Mouse (Mus musculus): ENCODE results near the gene Tatdn3. TPM values are rescaled to one million over a fixed set of nuclear protein-coding genes. Genes with fewer than 3 reads are reported as not detected.
A peak's percentile ranks its signal among the peaks of the same experiment; 100 is the strongest.

The Tatdn3 gene
- total RNA-seq, 2 experiments from 2014 or later: 19.1 to 35.6 TPM

GRCm38 (mm10) chr1:191084951-191085559, 22.3 kb upstream of the Tatdn3 start:
- DNase-seq (ENCODE audit: low spot score in 2 of 2): no peak

GRCm38 (mm10) chr1:191083230-191083629, 20.5 kb upstream of the Tatdn3 start:
- intact Hi-C loops (cut with DNase I): loop anchor here (5.0 kb wide), 1 partner anchor 141 kb away; no protein-coding TSS in a partner anchor
- no peak for DNase-seq (ENCODE audit: low spot score in 2 of 2)

More at GRCm38 (mm10) chr1:191084951-191085559, 22.3 kb upstream of the Tatdn3 start:
- intact Hi-C loops (cut with DNase I): loop anchor here (5.0 kb wide), 1 partner anchor 143 kb away; no protein-coding TSS in a partner anchor

GRCm38 (mm10) chr1:191075199-191075883, 12.6 kb upstream of the Tatdn3 start:
- intact Hi-C loops (cut with DNase I): no loop called here
- DNase-seq (ENCODE audit: low spot score in 2 of 2): peak; percentile 32 to 38

GRCm38 (mm10) chr1:191073486-191073885, 10.8 kb upstream of the Tatdn3 start:
- DNase-seq (ENCODE audit: low spot score in 2 of 2): no peak
- intact Hi-C loops (cut with DNase I): no loop called here

- intact Hi-C loops (cut with DNase I): no loop called here
These were observed 10.3 kb upstream of the Tatdn3 start for GRCm38 (mm10) chr1:191073001-191073400.

GRCm38 (mm10) chr1:191072329-191072913, 9.7 kb upstream of the Tatdn3 start:
- DNase-seq (ENCODE audit: low spot score in 2 of 2): no peak
- intact Hi-C loops (cut with DNase I): no loop called here

More at GRCm38 (mm10) chr1:191073001-191073400, 10.3 kb upstream of the Tatdn3 start:
- DNase-seq (ENCODE audit: low spot score in 2 of 2): peak in 1 of 2 experiments; percentile 23

- intact Hi-C loops (cut with DNase I): no loop called here
- no peak for DNase-seq (ENCODE audit: low spot score in 2 of 2)
These were observed 8.9 kb upstream of the Tatdn3 start for GRCm38 (mm10) chr1:191071613-191072012.

- intact Hi-C loops (cut with DNase I): no loop called here
- no peak for DNase-seq (ENCODE audit: low spot score in 2 of 2)
These were observed 7.5 kb upstream of the Tatdn3 start for GRCm38 (mm10) chr1:191070259-191070658.

- intact Hi-C loops (cut with DNase I): no loop called here
- DNase-seq (ENCODE audit: low spot score in 2 of 2): no peak
These were observed 5.6 kb upstream of the Tatdn3 start for GRCm38 (mm10) chr1:191068377-191068776.

GRCm38 (mm10) chr1:191065188-191065587, 2.5 kb upstream of the Tatdn3 start:
- intact Hi-C loops (cut with DNase I): no loop called here

GRCm38 (mm10) chr1:191064535-191064934, 1.8 kb upstream of the Tatdn3 start:
- intact Hi-C loops (cut with DNase I): no loop called here
- no peak for DNase-seq (ENCODE audit: low spot score in 2 of 2)

More at GRCm38 (mm10) chr1:191065188-191065587, 2.5 kb upstream of the Tatdn3 start:
- DNase-seq (ENCODE audit: low spot score in 2 of 2): no peak

GRCm38 (mm10) chr1:191063700-191064099, 968 bp upstream of the Tatdn3 start:
- no peak for DNase-seq (ENCODE audit: low spot score in 2 of 2)
- intact Hi-C loops (cut with DNase I): no loop called here

- intact Hi-C loops (cut with DNase I): no loop called here
- DNase-seq (ENCODE audit: low spot score in 2 of 2): no peak
These were observed 421 bp downstream of the Tatdn3 start for GRCm38 (mm10) chr1:191062241-191062780.

- intact Hi-C loops (cut with DNase I): no loop called here
- no peak for DNase-seq (ENCODE audit: low spot score in 2 of 2)
These were observed 5.3 kb downstream of the Tatdn3 start for GRCm38 (mm10) chr1:191057461-191057860.

- intact Hi-C loops (cut with DNase I): no loop called here
- DNase-seq (ENCODE audit: low spot score in 2 of 2): no peak
These were observed 7.2 kb downstream of the Tatdn3 start for GRCm38 (mm10) chr1:191055533-191055873.

- intact Hi-C loops (cut with DNase I): no loop called here
- no peak for DNase-seq (ENCODE audit: low spot score in 2 of 2)
These were observed 7.7 kb downstream of the Tatdn3 start for GRCm38 (mm10) chr1:191054870-191055532.

- DNase-seq (ENCODE audit: low spot score in 2 of 2): no peak
- intact Hi-C loops (cut with DNase I): no loop called here
These were observed 9.2 kb downstream of the Tatdn3 start for GRCm38 (mm10) chr1:191053555-191053954.

- intact Hi-C loops (cut with DNase I): no loop called here
- no peak for DNase-seq (ENCODE audit: low spot score in 2 of 2)
These were observed 16.4 kb downstream of the Tatdn3 start for GRCm38 (mm10) chr1:191046231-191046824.

- no peak for DNase-seq (ENCODE audit: low spot score in 2 of 2)
- intact Hi-C loops (cut with DNase I): no loop called here
These were observed 17.5 kb downstream of the Tatdn3 start for GRCm38 (mm10) chr1:191045264-191045663.

- intact Hi-C loops (cut with DNase I): no loop called here
- no peak for DNase-seq (ENCODE audit: low spot score in 2 of 2)
These were observed 20.0 kb downstream of the Tatdn3 start for GRCm38 (mm10) chr1:191042688-191043087.

Measured in left cerebral cortex, postnatal 36 days (tissue).